Mouse (Mus musculus): Measurements from ENCODE around the gene Scgb1b15. TPM values are rescaled to one million over a fixed set of nuclear protein-coding genes. Genes with fewer than 3 reads are reported as not detected.
"Not testable (repeated sequence)": the region's sequence is repeated elsewhere in the genome, so short reads cannot be mapped to it uniquely, and the experiment has no call there.

Gene Scgb1b15
- total RNA-seq (2021), result not detected

GRCm38 (mm10) chr7:32836254-32836653 lies at the start of gene Scgb1b15:
Gene Scgb1b15 (plus strand): TSS chr7:32836554.
- intact Hi-C loops (cut with DNase I), result not testable (repeated sequence)

GRCm38 (mm10) chr7:32829562-32829961 lies 6.8 kb upstream of the Scgb1b15 start, which contains the start of gene Scgb2b15:
Gene Scgb2b15 (minus strand): TSS chr7:32829662.
- DNase-seq; intact Hi-C loops (cut with DNase I): not testable (repeated sequence)

More at GRCm38 (mm10) chr7:32836254-32836653, at the start of gene Scgb1b15:
- not testable (repeated sequence) for DNase-seq

Other genes starting within 250 kb of the Scgb1b15 start
- gene Scgb2b15, start 6.9 kb upstream of the Scgb1b15 start, total RNA-seq (2021), result not detected
- gene Scgb2b17, start 220.0 kb downstream of the Scgb1b15 start, total RNA-seq (2021), result not detected
- not detected for gene Scgb1b17, start 226.9 kb downstream of the Scgb1b15 start, total RNA-seq (2021)